Mouse (Mus musculus) liver, embryonic 16.5 days (tissue): ENCODE results near the gene Tmem115. TPM values are rescaled to one million over a fixed set of nuclear protein-coding genes. Genes with fewer than 3 reads are reported as not detected.

ENCODE experiments used
- ATAC-seq: fragments of 200-750 bp; cut with Nextera tagmentation; 2 replicates; pipeline ENCODE4 v1.8.0; 2017; ENCODE audit warnings: low read depth, mild to moderate bottlenecking, moderate number of reproducible peaks, moderate library complexity
- H3K27ac ChIP-seq: fragments of 300-500 bp; sonication (generic); 2 replicates; pipeline ENCODE4 v1.5.1; 2014; ENCODE audit warnings: mild to moderate bottlenecking, low read length
- H3K27me3 ChIP-seq: fragments of 300-500 bp; sonication (generic); 2 replicates; pipeline ENCODE4 v1.6.1; 2014; ENCODE audit warnings: low read depth, low read length, mixed read lengths; ENCODE audit not compliant: control insufficient read depth, insufficient read depth
- H3K36me3 ChIP-seq: fragments of 300-500 bp; sonication (generic); 2 replicates; pipeline ENCODE4 v1.6.1; 2014; ENCODE audit warnings: mild to moderate bottlenecking; ENCODE audit not compliant: control insufficient read depth, insufficient read depth
- H3K4me1 ChIP-seq: fragments of 300-500 bp; sonication (generic); 2 replicates; pipeline ENCODE4 v1.6.1; 2014; ENCODE audit warnings: low read depth, low read length, mixed read lengths; ENCODE audit not compliant: control insufficient read depth
- H3K4me2 ChIP-seq: fragments of 300-500 bp; sonication (generic); 2 replicates; pipeline ENCODE4 v1.6.1; 2014; ENCODE audit warnings: low read depth, low read length, mixed read lengths
- H3K4me3 ChIP-seq: fragments of 300-500 bp; sonication (generic); 2 replicates; pipeline ENCODE4 v1.5.1; 2014; ENCODE audit warnings: low read depth, mild to moderate bottlenecking, low read length
- H3K9ac ChIP-seq: fragments of 300-500 bp; sonication (generic); 2 replicates; pipeline ENCODE4 v1.6.1; 2014; ENCODE audit warnings: low read depth, low read length
- H3K9me3 ChIP-seq: fragments of 300-500 bp; sonication (generic); replicated peaks from 2 replicates; pipeline ENCODE4 v1.6.1; 2016; ENCODE audit warnings: low read length; ENCODE audit not compliant: control insufficient read depth
- WGBS: fragments of 180-500 bp; shearing (Covaris S2); extraction: QIAGEN DNeasy Blood & Tissue Kit; methylation state at CpG from one replicate; pipeline ENCODE4 v1.1.7; 2014; ENCODE audit not compliant: insufficient replicate concordance; 5-methylcytosine and 5-hydroxymethylcytosine counted together
- polyA plus RNA-seq: library from polyadenylated mRNA; unstranded; fragments of >200 nt; fragmentation: Nextera tagmentation; extraction: Ambion mirVana; gene quantifications from 2 replicates; pipeline ENCODE4 v1.2.1, GENCODE M21; 2015

The Tmem115 gene
- polyA plus RNA-seq, 1 experiment from 2014 or later, result 14.3 TPM

DNA sequence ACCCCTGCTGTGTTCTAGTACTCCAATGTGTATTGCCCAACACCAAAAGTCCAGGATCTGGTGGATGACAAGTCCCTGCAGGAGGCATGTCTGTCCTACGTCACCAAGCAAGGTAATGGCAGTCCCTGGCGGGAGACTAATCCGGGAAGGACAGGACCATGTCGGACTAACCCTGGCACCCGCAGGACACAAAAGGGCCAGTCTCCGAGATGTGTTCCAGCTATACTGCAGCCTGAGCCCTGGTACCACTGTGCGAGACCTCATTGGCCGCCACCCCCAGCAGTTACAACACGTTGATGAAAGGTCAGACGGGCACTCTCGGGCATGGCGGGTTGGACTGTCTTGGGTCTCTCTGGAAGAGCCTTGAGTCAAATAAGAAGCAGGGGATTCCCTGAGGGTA is 11.0 kb downstream of the Tmem115 start:
- H3K36me3 ChIP-seq, result peaks cover 3% of the 10 kb centered on the region; the same call in 1 of the 2 replicates
- no peak for ATAC-seq
- WGBS, result 86% methylated on average over 12 of the region's 12 CpGs

GRCm38 (mm10) chr9:107545199-107545598 is 11.5 kb downstream of the Tmem115 start:
- ATAC-seq, result no peak
- no peaks in the 10 kb centered on the region for H3K9me3 ChIP-seq
- no peak overlapping the region for H3K4me3 ChIP-seq
- H3K4me2 ChIP-seq, result no peak overlapping the region
- no peak overlapping the region for H3K27ac ChIP-seq
- no peaks in the 10 kb centered on the region; the same call in 1 of the 2 replicates for H3K36me3 ChIP-seq
- H3K27me3 ChIP-seq, result 0 out of 2 replicates have a peak, but pooled peaks cover 7% of the 10 kb centered on the region
- WGBS, result 81% methylated on average over 10 of the region's 10 CpGs
- no peak overlapping the region for H3K9ac ChIP-seq
- H3K4me1 ChIP-seq, result peaks cover 32% of the 10 kb centered on the region

More for the DNA sequence above, 11.0 kb downstream of the Tmem115 start:
- H3K4me2 ChIP-seq, result no peak overlapping the region
- peaks cover 32% of the 10 kb centered on the region for H3K4me1 ChIP-seq
- H3K9me3 ChIP-seq, result no peaks in the 10 kb centered on the region
- no peak overlapping the region for H3K4me3 ChIP-seq
- H3K9ac ChIP-seq, result no peak overlapping the region
- H3K27me3 ChIP-seq, result 0 out of 2 replicates have a peak, but pooled peaks cover 4% of the 10 kb centered on the region
- H3K27ac ChIP-seq, result no peak overlapping the region

DNA sequence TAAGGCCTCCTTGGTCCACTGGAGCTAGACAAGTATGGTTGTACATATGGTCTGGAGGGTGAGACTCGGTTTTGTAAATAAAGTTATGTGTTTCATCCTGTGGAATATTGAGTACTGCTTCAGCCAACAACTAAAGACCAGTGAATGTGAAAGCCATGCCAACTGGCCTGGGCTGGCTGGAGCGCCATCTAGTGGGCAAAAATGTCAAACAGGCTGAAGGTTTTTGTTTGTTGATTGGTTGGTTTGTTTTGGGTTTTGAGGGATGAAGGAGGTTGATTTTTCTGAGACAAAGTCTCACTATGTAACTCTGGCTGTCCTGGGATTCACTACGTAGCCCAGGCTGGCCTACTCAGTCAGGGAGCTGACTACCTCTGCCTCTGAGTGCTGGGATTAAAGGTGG is 11.9 kb downstream of the Tmem115 start:
- no peak for ATAC-seq
- H3K4me2 ChIP-seq, result no peak overlapping the region
- no peak overlapping the region for H3K27ac ChIP-seq

GRCm38 (mm10) chr9:107547026-107547425 is 13.3 kb downstream of the Tmem115 start, which contains the start of gene Zmynd10:
Zmynd10 (plus strand) TSS chr9:107547298.
- Histone ChIP-seq H3K4me2 (peak within 1 kb of the TSS; percentile 49), H3K4me1 (peaks cover 37% of the 10 kb centered on the region), H3K27ac (no peak within 1 kb of the TSS), H3K36me3 (no peaks in the 10 kb centered on the region; the same call in 1 of the 2 replicates), H3K9ac (no peak within 1 kb of the TSS), H3K27me3 (peaks cover 18% of the 10 kb centered on the region; the same call in 1 of the 2 replicates), H3K9me3 (no peaks in the 10 kb centered on the region), H3K4me3 (0 out of 2 replicates have a peak within 1 kb of the TSS, but pooled peaks have one; percentile 15)
- WGBS, result 2% methylated on average over 20 of the region's 20 CpGs
- ATAC-seq, result peak; percentile 67

More for the DNA sequence above, 11.9 kb downstream of the Tmem115 start:
- 7% methylated on average over 3 of the region's 3 CpGs for WGBS
- Histone ChIP-seq H3K27me3 (peaks cover 10% of the 10 kb centered on the region; the same call in 1 of the 2 replicates), H3K9me3 (no peaks in the 10 kb centered on the region), H3K9ac (no peak overlapping the region), H3K36me3 (no peaks in the 10 kb centered on the region; the same call in 1 of the 2 replicates), H3K4me3 (no peak overlapping the region), H3K4me1 (peaks cover 32% of the 10 kb centered on the region)

DNA sequence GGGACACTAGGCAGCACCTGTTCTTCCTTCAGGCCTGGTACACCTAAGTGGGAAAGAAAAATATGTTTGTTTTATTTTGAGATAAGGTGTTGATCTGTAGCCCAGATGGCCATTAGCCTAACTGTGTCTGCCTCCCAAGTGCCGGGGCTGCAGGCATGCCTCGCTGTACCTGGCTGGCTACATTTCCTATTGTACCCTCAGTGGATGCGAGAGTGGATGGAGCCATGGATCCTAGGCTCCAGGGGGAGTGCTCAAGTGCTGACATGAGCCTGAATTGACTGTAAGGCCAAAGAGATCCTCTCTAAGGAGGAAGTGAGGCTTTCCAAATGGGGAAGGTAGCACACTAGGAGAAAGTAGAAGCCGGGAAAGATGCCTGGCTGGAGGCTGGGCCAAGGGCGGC is 14.2 kb downstream of the Tmem115 start:
- H3K9me3 ChIP-seq, result no peaks in the 10 kb centered on the region
- H3K9ac ChIP-seq, result no peak overlapping the region
- no peak for ATAC-seq

DNA sequence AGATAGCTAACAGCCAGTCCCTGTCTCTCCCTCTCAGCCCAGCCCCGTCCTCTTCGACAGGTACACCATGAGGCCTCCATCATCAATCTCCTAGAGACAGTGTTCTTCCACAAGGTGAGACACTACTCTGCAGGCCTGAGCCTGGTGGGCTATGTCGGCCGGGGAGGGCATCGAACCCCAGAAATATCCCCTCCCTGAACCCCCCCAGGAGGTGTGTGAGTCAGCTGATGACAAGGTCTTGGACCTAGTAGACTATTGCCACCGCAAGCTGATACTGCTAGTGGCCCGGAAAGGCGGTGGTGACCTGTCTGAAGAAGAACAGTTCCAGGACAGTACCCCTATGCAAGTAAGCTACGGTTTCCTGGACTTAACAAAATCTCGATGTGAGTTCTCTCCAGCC is 15.1 kb downstream of the Tmem115 start:
- Histone ChIP-seq H3K9ac (no peak overlapping the region), H3K27ac (no peak overlapping the region), H3K4me3 (no peak overlapping the region), H3K4me2 (no peak overlapping the region), H3K36me3 (no peaks in the 10 kb centered on the region; the same call in 1 of the 2 replicates), H3K4me1 (peaks cover 41% of the 10 kb centered on the region), H3K27me3 (peaks cover 20% of the 10 kb centered on the region; the same call in 1 of the 2 replicates), H3K9me3 (no peaks in the 10 kb centered on the region)
- no peak for ATAC-seq
- 78% methylated on average over 10 of the region's 10 CpGs for WGBS

More for the DNA sequence above, 14.2 kb downstream of the Tmem115 start:
- no peak overlapping the region for H3K27ac ChIP-seq
- peaks cover 20% of the 10 kb centered on the region; the same call in 1 of the 2 replicates for H3K27me3 ChIP-seq
- H3K36me3 ChIP-seq, result no peaks in the 10 kb centered on the region; the same call in 1 of the 2 replicates
- peaks cover 35% of the 10 kb centered on the region for H3K4me1 ChIP-seq
- WGBS, result 53% methylated on average over 5 of the region's 5 CpGs
- no peak overlapping the region for H3K4me3 ChIP-seq
- H3K4me2 ChIP-seq, result no peak overlapping the region

- 73% methylated on average over 20 of the region's 20 CpGs for WGBS
- Histone ChIP-seq H3K9ac (no peak overlapping the region), H3K9me3 (no peaks in the 10 kb centered on the region), H3K4me1 (peaks cover 44% of the 10 kb centered on the region), H3K27me3 (peaks cover 20% of the 10 kb centered on the region; the same call in 1 of the 2 replicates), H3K36me3 (no peaks in the 10 kb centered on the region; the same call in 1 of the 2 replicates), H3K4me3 (no peak overlapping the region), H3K4me2 (no peak overlapping the region), H3K27ac (no peak overlapping the region)
- ATAC-seq, result no peak
Measured at GRCm38 (mm10) chr9:107549297-107550074, 15.7 kb downstream of the Tmem115 start.

DNA sequence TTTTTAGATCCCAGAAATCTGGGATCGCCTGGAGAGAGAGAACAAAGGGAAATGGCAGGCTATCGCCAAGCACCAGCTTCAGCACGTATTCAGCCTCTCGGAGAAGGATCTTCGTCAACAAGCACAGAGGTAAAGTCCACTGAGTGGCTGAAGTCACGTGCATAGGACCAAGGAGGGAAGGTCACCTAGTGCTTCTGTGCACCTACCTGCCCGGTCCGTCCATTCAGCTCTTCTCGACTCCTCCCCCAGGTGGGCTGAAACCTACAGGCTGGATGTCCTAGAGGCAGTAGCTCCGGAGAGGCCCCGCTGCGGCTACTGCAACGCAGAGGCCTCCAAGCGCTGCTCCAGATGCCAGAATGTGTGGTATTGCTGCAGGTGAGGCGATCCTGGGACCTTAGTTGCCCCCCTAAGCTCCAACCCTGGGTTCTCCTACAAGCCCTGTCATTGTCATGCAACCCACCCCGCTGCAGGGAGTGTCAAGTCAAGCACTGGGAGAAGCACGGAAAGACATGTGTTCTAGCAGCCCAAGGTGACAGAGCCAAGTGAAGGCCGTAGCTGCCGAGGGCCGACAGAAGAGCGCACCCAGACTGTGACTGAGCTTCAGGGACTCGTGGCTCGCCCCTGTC is 16.9 kb downstream of the Tmem115 start:
- H3K27ac ChIP-seq, result no peak overlapping the region
- H3K4me3 ChIP-seq, result peak overlapping the region; percentile 60
- peaks cover 46% of the 10 kb centered on the region for H3K4me1 ChIP-seq
- peak overlapping the region; percentile 83 for H3K4me2 ChIP-seq
- no peaks in the 10 kb centered on the region for H3K9me3 ChIP-seq
- WGBS, result 44% methylated on average over 23 of the region's 23 CpGs
- H3K36me3 ChIP-seq, result no peaks in the 10 kb centered on the region
- H3K9ac ChIP-seq, result peak overlapping the region; percentile 53
- H3K27me3 ChIP-seq, result peaks cover 20% of the 10 kb centered on the region; the same call in 1 of the 2 replicates
- ATAC-seq, result no peak
